Mouse (Mus musculus) liver, postnatal 0 days (tissue): ENCODE data around the gene Nrip1.

ENCODE experiments used
- CTCF ChIP-seq: sonication (generic); IDR thresholded peaks from 2 replicates; pipeline ENCODE4 v1.5.1; 2016; ENCODE audit warnings: antibody characterized with exemption, low read depth
- EP300 ChIP-seq: IDR thresholded peaks from 2 replicates; pipeline ENCODE4 v1.6.1; 2016; ENCODE audit warnings: antibody characterized with exemption, low read depth, mild to moderate bottlenecking

DNA sequence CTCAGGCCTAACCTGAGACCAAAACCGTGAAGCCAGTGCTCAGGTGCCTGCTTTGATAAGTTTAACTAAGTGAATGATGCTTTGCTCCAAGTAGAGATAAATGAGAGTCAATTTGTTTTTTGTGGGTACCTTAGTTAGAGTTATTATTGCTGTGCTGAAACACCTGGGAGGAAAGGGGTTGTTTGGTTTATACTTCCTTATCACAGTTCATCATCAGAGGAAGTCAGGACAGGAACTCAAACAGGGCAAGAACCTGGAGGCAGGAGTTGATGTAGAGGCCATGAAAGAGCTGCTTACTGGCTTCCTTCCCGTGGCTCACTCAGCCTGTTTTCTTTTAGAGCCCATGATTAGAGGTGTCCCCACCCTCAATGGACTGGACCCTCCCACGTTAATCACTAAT is 89.8 kb downstream of the Nrip1 start:
- TF ChIP-seq CTCF (no peak), EP300 (no peak)
